Mouse (Mus musculus): ENCODE measurements around the gene Pde1a.

Gene Pde1a

DNA sequence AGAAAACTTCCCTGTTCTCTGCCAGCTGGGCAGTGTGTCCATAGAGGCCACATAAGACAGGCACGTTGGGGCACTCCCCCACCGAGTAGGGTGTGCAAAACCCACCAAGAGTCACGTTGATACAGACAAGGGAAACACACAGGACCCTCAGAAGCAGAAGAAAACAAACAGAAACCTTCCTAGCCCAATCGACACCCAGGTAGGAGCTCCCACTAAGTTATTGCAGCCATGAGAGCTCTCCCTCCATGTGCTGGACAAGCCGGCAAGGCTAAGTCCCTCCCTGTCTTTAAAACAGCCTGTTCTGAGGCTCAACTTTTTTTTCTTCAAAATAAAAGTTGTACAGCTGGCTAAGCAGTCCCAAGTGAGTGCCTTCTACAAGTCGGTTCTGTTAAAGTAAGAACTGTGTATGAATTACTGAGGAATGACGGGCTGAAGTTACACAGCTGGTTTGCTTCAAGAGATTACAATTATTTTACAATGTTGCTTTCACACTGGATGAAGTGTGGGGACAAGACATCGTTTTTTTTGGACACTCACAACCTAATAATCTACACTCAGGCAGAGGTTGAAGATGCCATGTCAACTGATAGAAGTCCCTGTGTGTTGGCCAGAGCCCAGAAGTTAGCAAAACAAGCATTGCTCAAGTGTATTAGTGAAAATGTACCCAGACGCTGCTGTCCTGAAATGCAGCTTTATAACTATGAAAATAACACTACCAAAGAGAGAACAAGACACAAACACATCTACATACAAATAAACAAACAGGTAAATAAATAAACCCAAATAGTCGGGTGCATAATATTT is 90.4 kb downstream of the Pde1a start:
- DNase-seq: peak; percentile 97

GRCm38 (mm10) chr2:80037971-80038370 is 91.3 kb downstream of the Pde1a start:
- peak; percentile 87 for DNase-seq

- no peak for DNase-seq
Measured at GRCm38 (mm10) chr2:80029051-80029450, 100.2 kb downstream of the Pde1a start.

DNA sequence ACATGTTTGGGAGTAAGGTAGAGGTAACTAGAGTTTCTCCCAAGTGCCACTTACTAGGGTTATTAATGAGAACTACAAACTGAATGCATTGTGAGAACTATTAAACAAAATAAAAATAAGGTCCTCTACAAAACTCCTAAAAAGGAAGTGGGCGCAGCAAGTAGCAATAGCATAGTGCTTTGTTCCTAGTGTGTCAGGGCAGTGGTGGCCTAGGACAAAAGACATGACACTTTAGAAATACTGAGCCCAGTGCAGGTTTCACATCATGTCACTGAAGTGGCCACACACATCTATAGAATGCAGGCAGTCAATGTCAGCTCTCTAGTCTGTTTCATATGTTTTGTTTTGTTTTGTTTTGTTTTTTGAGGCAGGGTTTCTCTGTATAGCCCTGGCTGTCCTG is 103.2 kb downstream of the Pde1a start:
- DNase-seq: no peak

GRCm38 (mm10) chr2:80025597-80025996 is 103.7 kb downstream of the Pde1a start:
- no peak for DNase-seq

DNA sequence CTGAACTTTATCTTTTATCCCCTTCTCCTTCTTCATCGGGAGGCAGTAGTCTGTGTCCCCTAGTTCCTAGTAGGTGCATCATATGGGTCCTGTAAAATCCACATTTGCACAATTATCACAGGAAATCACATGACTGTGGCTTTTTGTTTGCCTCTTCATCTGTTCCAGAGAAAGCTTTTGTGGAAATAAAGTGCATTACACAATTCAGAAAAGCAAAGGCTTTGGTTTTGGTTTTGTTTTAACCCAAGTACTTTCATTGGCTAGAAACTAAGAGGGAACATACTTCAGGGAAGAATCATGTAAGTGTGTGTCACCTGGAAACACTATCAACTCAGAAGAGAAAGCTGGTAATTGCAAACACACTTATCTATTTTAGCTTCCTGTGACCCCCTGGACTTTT is 104.2 kb downstream of the Pde1a start:
- DNase-seq: peak; percentile 82

- peak; percentile 90 for DNase-seq
Measured at GRCm38 (mm10) chr2:80014161-80014560, 115.1 kb downstream of the Pde1a start.

DNA sequence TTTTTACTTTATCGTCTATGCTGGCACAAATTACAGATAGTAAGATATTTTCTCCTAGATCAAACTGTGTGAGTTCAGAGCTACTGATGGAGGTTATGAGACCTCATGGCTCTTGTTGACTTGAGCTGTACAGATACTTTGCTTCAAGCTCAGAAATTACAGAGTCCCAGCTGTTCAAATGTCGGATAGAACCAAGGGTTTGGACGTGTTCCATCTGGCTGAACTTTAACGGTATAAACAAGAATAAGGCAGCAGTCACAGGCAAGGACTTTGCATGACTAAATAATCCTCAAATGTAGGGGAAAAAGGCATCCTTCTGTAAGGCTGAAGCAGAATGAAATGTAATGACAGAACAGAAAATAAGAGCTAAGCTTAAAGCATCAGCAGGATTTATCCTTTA is 116.2 kb downstream of the Pde1a start:
- peak; percentile 89 for DNase-seq

GRCm38 (mm10) chr2:79999168-79999567 is 130.1 kb downstream of the Pde1a start:
- no peak for DNase-seq

GRCm38 (mm10) chr2:79998460-79998859 is 130.8 kb downstream of the Pde1a start:
- DNase-seq: no peak

DNA sequence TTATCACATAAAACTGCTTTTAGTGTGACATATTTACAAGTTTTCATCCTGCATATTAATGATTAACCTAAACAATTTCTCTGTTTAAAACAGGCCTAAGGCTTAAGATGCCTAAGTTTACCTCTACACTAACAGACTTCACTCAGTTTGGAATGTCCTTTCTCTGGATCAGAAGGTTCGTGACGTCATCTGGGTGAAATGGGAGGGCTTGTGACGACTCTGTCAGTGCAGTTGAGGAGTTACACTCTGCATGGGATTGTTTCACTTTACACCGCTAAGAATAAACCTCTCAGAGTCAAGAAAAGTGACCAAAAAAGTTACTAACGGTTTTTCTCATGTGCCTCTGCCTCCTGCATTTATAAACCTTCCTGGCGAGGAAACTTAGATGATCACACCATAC is 137.6 kb downstream of the Pde1a start:
- DNase-seq: peak; percentile 64

- peak; percentile 88 for DNase-seq
Measured at GRCm38 (mm10) chr2:79983778-79984177, 145.5 kb downstream of the Pde1a start.

- peak; percentile 97 for DNase-seq
Measured at GRCm38 (mm10) chr2:79983222-79983632, 146.0 kb downstream of the Pde1a start.

DNA sequence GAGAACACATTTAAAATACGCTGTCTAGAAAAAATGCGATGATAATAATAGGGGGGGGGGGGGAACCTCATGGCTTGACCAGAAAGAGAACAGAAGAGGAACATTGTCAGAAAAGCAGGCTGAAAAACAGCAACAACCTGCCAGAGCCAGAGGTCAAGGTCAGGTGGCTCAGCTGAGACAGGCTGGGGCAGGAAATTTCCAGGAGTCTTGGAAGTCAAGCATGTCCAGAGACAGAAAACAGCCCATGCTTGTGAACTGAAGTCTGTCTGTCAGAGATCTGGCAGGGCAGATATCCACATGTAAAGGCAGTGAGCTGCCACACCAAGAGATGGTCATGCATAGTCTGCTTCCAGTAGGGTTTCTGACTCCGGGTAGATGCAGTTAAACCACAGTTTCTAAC is 147.5 kb downstream of the Pde1a start:
- peak; percentile 82 for DNase-seq

GRCm38 (mm10) chr2:79978992-79979391 is 150.3 kb downstream of the Pde1a start:
- peak; percentile 54 for DNase-seq

GRCm38 (mm10) chr2:79977259-79977658 is 152.0 kb downstream of the Pde1a start:
- peak; percentile 79 for DNase-seq

GRCm38 (mm10) chr2:79975947-79976346 is 153.3 kb downstream of the Pde1a start:
- DNase-seq: no peak

GRCm38 (mm10) chr2:79972271-79972670 is 157.0 kb downstream of the Pde1a start:
- DNase-seq: no peak

GRCm38 (mm10) chr2:79969594-79969993 is 159.7 kb downstream of the Pde1a start:
- no peak for DNase-seq

DNA sequence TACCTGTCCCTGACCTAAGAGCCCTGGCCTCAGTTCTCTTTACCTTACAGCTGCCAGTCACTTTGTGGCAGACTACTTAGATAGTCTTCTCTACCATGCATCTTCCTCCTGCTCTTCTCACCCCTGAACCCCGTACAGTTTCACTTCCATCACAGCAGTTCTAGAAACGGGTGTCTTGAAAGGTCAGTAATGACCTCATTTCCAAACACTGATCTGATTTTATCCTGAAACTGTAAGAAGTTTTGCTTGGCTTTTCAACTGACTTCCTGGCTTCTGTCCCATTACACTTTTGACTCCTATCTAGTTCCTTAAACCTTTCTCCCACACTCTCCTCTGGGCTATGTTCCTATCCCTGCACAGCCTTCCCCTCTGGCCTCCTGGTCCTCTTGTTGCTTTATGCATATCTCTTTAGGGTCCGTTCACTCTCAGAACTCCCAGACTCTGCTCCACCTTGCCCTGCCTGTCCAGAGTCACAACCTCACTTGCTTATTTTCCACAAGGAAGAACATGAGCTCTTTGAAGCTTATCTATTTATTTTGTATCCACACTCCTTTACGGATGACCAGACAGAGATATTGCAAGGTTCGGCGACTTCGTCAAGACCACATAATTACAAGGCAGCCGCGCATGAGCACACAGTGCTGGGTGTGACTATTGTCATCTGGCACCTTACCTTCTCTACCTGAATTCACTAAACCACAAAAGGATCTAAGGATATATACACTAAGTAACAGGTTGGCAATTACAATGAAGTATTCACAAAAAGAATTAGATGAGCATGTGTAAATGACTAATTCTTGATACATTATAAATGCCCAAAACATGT is 162.4 kb downstream of the Pde1a start:
- peak; percentile 86 for DNase-seq

DNA sequence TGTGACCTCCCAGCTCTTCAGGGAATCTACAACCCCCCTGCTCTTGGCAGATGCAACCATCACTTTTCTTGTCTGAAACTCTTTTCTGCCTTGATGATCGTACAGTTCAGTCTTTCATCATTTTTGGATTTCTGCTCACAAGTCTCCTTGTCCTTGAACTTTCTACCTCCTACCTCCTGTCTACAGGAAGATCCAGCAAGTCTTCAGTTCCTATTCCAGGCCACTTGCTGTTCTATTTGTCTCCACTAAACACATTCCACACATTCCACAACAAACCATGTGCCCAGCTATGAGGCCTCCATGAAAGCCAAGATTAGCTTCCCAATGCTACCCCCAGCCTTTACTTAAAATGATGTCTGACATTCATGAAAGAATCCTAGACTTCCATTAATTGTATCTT is 163.2 kb downstream of the Pde1a start:
- peak; percentile 76 for DNase-seq

GRCm38 (mm10) chr2:79964964-79965363 is 164.3 kb downstream of the Pde1a start:
- no peak for DNase-seq

- no peak for DNase-seq
Measured at GRCm38 (mm10) chr2:79961421-79961820, 167.8 kb downstream of the Pde1a start.
